Mouse (Mus musculus) liver, postnatal 0 days (tissue): ENCODE measurements at regions not wholly inside any gene's neighbourhood (a gene's known extent, or its start where the extent isn't known, plus 50 kb on each side); places are given as distances from the start of the nearest gene placed in this dataset.

Source experiments
- CTCF ChIP-seq: sonication (generic); IDR thresholded peaks from 2 replicates; pipeline ENCODE4 v1.5.1; 2016; ENCODE audit warnings: antibody characterized with exemption, low read depth
- EP300 ChIP-seq: IDR thresholded peaks from 2 replicates; pipeline ENCODE4 v1.6.1; 2016; ENCODE audit warnings: antibody characterized with exemption, low read depth, mild to moderate bottlenecking

- TF ChIP-seq CTCF (no peak), EP300 (no peak)
These were observed 118.5 kb upstream of the Rorb start for GRCm38 (mm10) chr19:19229305-19229994.
